Mouse (Mus musculus) hindbrain, embryonic 15.5 days (tissue): ENCODE measurements around the gene Nat8f2. TPM values are rescaled to one million over a fixed set of nuclear protein-coding genes. Genes with fewer than 3 reads are reported as not detected.

Experiments
- polyA plus RNA-seq: library from polyadenylated mRNA; unstranded; fragments of >200 nt; fragmentation: Nextera tagmentation; extraction: Ambion mirVana; gene quantifications from 2 replicates; pipeline ENCODE4 v1.2.1, GENCODE M21; 2015

The Nat8f2 gene
- polyA plus RNA-seq, 1 experiment from 2014 or later = not detected

Other genes with a start within 250 kb of the Nat8f2 start
- gene Nat8f7, start 156.0 kb downstream of the Nat8f2 start, polyA plus RNA-seq = not detected in 2 replicates
- 0.33 and 0.34 TPM in 2 replicates for gene Nat8f3, start 103.4 kb downstream of the Nat8f2 start, polyA plus RNA-seq
- not detected in 2 replicates for gene Nat8f6, start 48.2 kb downstream of the Nat8f2 start, polyA plus RNA-seq
- 0.16 and 0.26 TPM in 2 replicates for gene Nat8f5, start 48.2 kb downstream of the Nat8f2 start, polyA plus RNA-seq
- gene Nat8, start 37.1 kb downstream of the Nat8f2 start, polyA plus RNA-seq = 0.14 TPM in 1 of 2 replicates, not detected in the other
- 6.2 and 6.6 TPM in 2 replicates for gene Nat8f4, start 35.7 kb upstream of the Nat8f2 start, polyA plus RNA-seq
- gene Tprkb, start 42.7 kb upstream of the Nat8f2 start, polyA plus RNA-seq = 47.7 and 50.5 TPM in 2 replicates
- gene Nat8f1, start 46.5 kb upstream of the Nat8f2 start, polyA plus RNA-seq = 20.5 and 20.7 TPM in 2 replicates
- gene Dusp11, start 92.5 kb upstream of the Nat8f2 start, polyA plus RNA-seq = 52.2 and 53.9 TPM in 2 replicates
- gene Figla, start 147.0 kb upstream of the Nat8f2 start, polyA plus RNA-seq = not detected in 2 replicates
- gene Add2, start 159.5 kb upstream of the Nat8f2 start, polyA plus RNA-seq = 142 and 149 TPM in 2 replicates